Mouse (Mus musculus): Measurements from ENCODE around the gene Trir.

DNA sequence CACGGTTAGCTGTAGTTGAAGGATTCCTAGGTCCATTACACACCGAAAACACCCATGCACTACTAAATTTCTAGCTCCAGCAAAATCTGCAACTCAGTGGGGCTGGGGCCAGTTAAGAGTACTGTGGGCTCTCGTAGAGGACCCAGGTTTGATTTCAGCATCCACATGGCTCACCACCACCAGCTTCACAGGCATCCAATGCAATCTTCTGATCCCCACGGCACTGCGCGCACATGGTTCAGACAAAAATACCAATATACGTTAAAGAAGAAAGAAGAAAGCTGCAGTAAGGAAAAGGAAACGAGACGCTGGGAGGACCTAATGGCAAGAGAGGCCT lies 9.7 kb downstream of the Trir start:
- TF ChIP-seq CTCF (IDR thresholded peaks at IDR 0.05; ENCODE audit: extremely low read depth, insufficient read length, insufficient replicate concordance, low read depth, low read length) (no peak), POLR2A (IDR thresholded peaks at IDR 0.05; ENCODE audit: low read depth, low read length) (no peak)
